Mouse (Mus musculus) liver, embryonic 15.5 days (tissue): ENCODE data around the gene Gm20867. TPM values are rescaled to one million over a fixed set of nuclear protein-coding genes. Genes with fewer than 3 reads are reported as not detected.
"Not testable (repeated sequence)": the region's sequence is repeated elsewhere in the genome, so short reads cannot be mapped to it uniquely, and the experiment has no call there.

Source experiments
- ATAC-seq: fragments of 200-750 bp; cut with Nextera tagmentation; 2 replicates; pipeline ENCODE4 v1.8.0; 2017; ENCODE audit warnings: moderate number of reproducible peaks, mild to moderate bottlenecking, moderate library complexity; ENCODE audit not compliant: insufficient read depth
- H3K27ac ChIP-seq: fragments of 300-500 bp; sonication (generic); replicated peaks from 2 replicates; pipeline ENCODE4 v1.5.1; 2015; ENCODE audit warnings: mild to moderate bottlenecking, inconsistent platforms
- H3K27me3 ChIP-seq: fragments of 300-500 bp; sonication (generic); 2 replicates; pipeline ENCODE4 v1.6.1; 2015; ENCODE audit warnings: mild to moderate bottlenecking, inconsistent platforms
- H3K36me3 ChIP-seq: fragments of 300-500 bp; sonication (generic); replicated peaks from 2 replicates; pipeline ENCODE4 v1.6.1; 2015; ENCODE audit warnings: moderate library complexity, mild to moderate bottlenecking, inconsistent platforms
- H3K4me1 ChIP-seq: fragments of 300-500 bp; sonication (generic); replicated peaks from 2 replicates; pipeline ENCODE4 v1.6.1; 2015; ENCODE audit warnings: inconsistent platforms
- H3K4me2 ChIP-seq: fragments of 300-500 bp; sonication (generic); 2 replicates; pipeline ENCODE4 v1.6.1; 2015; ENCODE audit warnings: moderate library complexity, mild to moderate bottlenecking, inconsistent platforms
- H3K4me3 ChIP-seq: fragments of 300-500 bp; sonication (generic); replicated peaks from 2 replicates; pipeline ENCODE4 v1.5.1; 2015; ENCODE audit warnings: mild to moderate bottlenecking, inconsistent platforms
- H3K9ac ChIP-seq: fragments of 300-500 bp; sonication (generic); 2 replicates; pipeline ENCODE4 v1.6.1; 2015; ENCODE audit warnings: moderate library complexity, mild to moderate bottlenecking, inconsistent platforms
- H3K9me3 ChIP-seq: fragments of 300-500 bp; sonication (generic); replicated peaks from 2 replicates; pipeline ENCODE4 v1.6.1; 2016; ENCODE audit warnings: inconsistent platforms
- WGBS: fragments of 180-500 bp; shearing (Covaris S2); methylation state at CpG from one replicate; pipeline ENCODE4 v1.1.7; 2015; ENCODE audit warnings: mixed read lengths; ENCODE audit not compliant: insufficient replicate concordance; 5-methylcytosine and 5-hydroxymethylcytosine counted together
- polyA plus RNA-seq: library from polyadenylated mRNA; unstranded; fragments of >200 nt; fragmentation: Nextera tagmentation; extraction: Ambion mirVana; gene quantifications from 2 replicates; pipeline ENCODE4 v1.2.1, GENCODE M21; 2015

Gm20867 gene
- not detected in 2 replicates for polyA plus RNA-seq

DNA sequence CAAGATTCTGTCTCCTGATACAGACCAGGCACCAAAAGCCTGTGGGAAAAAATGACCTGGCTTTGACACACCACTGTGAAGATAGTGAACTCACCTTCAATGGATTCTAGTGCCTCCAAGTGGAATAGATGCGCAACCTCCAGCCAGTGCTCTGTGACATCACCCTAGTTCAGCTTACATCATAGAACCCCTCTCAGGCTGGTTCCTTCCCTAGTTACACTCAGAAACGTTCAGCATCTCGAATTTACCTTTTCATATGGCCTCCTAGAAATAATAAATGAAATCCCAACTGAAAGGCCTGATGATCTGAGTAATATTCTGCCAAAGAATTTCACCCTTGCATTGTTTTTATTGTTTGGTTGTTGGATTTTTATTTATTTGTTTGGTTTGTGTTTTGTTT, at the start of gene Gm20867:
Gm20867 (minus strand) TSS at position 101 of the 400 bp plus-strand sequence.
- ATAC-seq, H3K27me3 ChIP-seq, H3K9me3 ChIP-seq, H3K4me3 ChIP-seq, H3K27ac ChIP-seq, H3K9ac ChIP-seq, H3K4me2 ChIP-seq, H3K36me3 ChIP-seq, H3K4me1 ChIP-seq: not testable (repeated sequence)
- WGBS: no CpG with 5 or more reads among the region's 3 CpGs

Other genes with a start within 250 kb of the Gm20867 start
- not detected in 2 replicates for gene Gm29564, start 249.8 kb upstream of the Gm20867 start, polyA plus RNA-seq